Mouse (Mus musculus) erythroblast, adult 5-6 weeks (primary cell): ENCODE results near the gene Zfp362. TPM values are rescaled to one million over a fixed set of nuclear protein-coding genes. Genes with fewer than 3 reads are reported as not detected.

Source experiments
- ATAC-seq: replicated peaks from 2 replicates; pipeline ENCODE4 v1.8.0; 2016; ENCODE audit warnings: moderate number of reproducible peaks, mild to moderate bottlenecking, moderate TSS enrichment, inconsistent platforms; ENCODE audit not compliant: poor library complexity, low FRiP score, severe bottlenecking
- total RNA-seq, 2 experiments: library from RNA; stranded (forward) in 1 of 2; stranded (reverse) in 1 of 2; fragments of 150-400 nt in 1 of 2; fragments of 200-764, 138-1000 nt in 1 of 2; gene quantifications; 2 replicates each; pipeline versions ENCODE4 v1.2.3 to v1.2.4; 2015 to 2017; ENCODE audit warnings: low replicate concordance in 2 of 2

Gene Zfp362
- 2.1 and 4.6 TPM in 2 replicates for total RNA-seq (2015; ENCODE audit: low replicate concordance)
- total RNA-seq (2017; ENCODE audit: low replicate concordance) = 0.09 and 0.98 TPM in 2 replicates

GRCm38 (mm10) chr4:128806043-128806826, at the start of gene Zfp362:
Gene Zfp362, minus strand, starts transcription at chr4:128806045.
- no peak for ATAC-seq

GRCm38 (mm10) chr4:128855613-128856040, 49.8 kb upstream of the Zfp362 start:
- ATAC-seq = peak; percentile 78

GRCm38 (mm10) chr4:128853117-128853516, 47.3 kb upstream of the Zfp362 start:
- no peak for ATAC-seq

GRCm38 (mm10) chr4:128852266-128852887, 46.5 kb upstream of the Zfp362 start:
- ATAC-seq = no peak

GRCm38 (mm10) chr4:128849686-128850085, 43.8 kb upstream of the Zfp362 start:
- ATAC-seq = no peak

GRCm38 (mm10) chr4:128848961-128849360, 43.1 kb upstream of the Zfp362 start:
- ATAC-seq = no peak

- ATAC-seq = no peak
Measured at GRCm38 (mm10) chr4:128845367-128845973, 39.6 kb upstream of the Zfp362 start.

- ATAC-seq = no peak
Measured at GRCm38 (mm10) chr4:128844566-128844965, 38.7 kb upstream of the Zfp362 start.

GRCm38 (mm10) chr4:128841259-128841658, 35.4 kb upstream of the Zfp362 start:
- ATAC-seq = no peak

GRCm38 (mm10) chr4:128839811-128840738, 34.2 kb upstream of the Zfp362 start:
- no peak for ATAC-seq

GRCm38 (mm10) chr4:128838202-128838601, 32.4 kb upstream of the Zfp362 start:
- ATAC-seq = no peak

- ATAC-seq = no peak
Measured at GRCm38 (mm10) chr4:128824131-128824530, 18.3 kb upstream of the Zfp362 start.

- ATAC-seq = no peak
Measured at GRCm38 (mm10) chr4:128820568-128820967, 14.7 kb upstream of the Zfp362 start.

- ATAC-seq = no peak
Measured at GRCm38 (mm10) chr4:128817011-128817410, 11.2 kb upstream of the Zfp362 start.

- ATAC-seq = peak; percentile 93
Measured at GRCm38 (mm10) chr4:128811382-128812056, 5.7 kb upstream of the Zfp362 start.

- ATAC-seq = peak; percentile 47
Measured at GRCm38 (mm10) chr4:128806827-128807179, 958 bp upstream of the Zfp362 start.

- ATAC-seq = no peak
Measured at GRCm38 (mm10) chr4:128805150-128806042, 449 bp downstream of the Zfp362 start.

- ATAC-seq = no peak
Measured at GRCm38 (mm10) chr4:128804426-128805149, 1.3 kb downstream of the Zfp362 start.
